ENCODE assay signal across 11 mouse cellular contexts in genomic region chr1:125430737-125431136, GRCm38 (mm10). TPM values are rescaled to one million over a fixed set of nuclear protein-coding genes. Genes with fewer than 3 reads are reported as not detected.
A peak's percentile ranks its signal among the peaks of the same experiment; 100 is the strongest.
DNase-seq lines count a peak whose midpoint lies in the region; ATAC-seq and TF ChIP-seq lines count a peak whose summit lies in the region.
"Had no signal": no experiment of that assay in that cellular context is flagged by ENCODE, and none has a peak within 500 bp of the region (broad histone marks: within the 10 kb centered on the region; RNA-seq: fewer than 3 reads in every experiment).

No protein-coding gene starts in this region.

- ATAC-seq in liver, embryonic 14.5 days (ENCODE audit: insufficient read depth), result no peak

- no peak for TF ChIP-seq CTCF in bone marrow macrophage, adult 2 months (IDR thresholded peaks at IDR 0.05; ENCODE audit: low read depth, low read length)
- no peak for TF ChIP-seq CTCF in liver, embryonic 14.5 days (IDR thresholded peaks at IDR 0.05; ENCODE audit: low read depth)

- H3K4me3 ChIP-seq in bone marrow macrophage, adult 2 months (ENCODE audit: insufficient read depth, low read length), result 0 out of 2 replicates have a peak overlapping the region, but pooled peaks have one; percentile 5
- H3K4me3 ChIP-seq in liver, embryonic 14.5 days (ENCODE audit: insufficient read depth in 1 of 2, low read depth in 2 of 2, low read length in 2 of 2), result no peak overlapping the region
- H3K4me3 ChIP-seq: neural tube, embryonic 13.5 days had no signal

- H3K27me3 ChIP-seq in liver, embryonic 14.5 days (ENCODE audit: control insufficient read depth, insufficient read depth, low read length), result no peaks in the 10 kb centered on the region
- H3K27me3 ChIP-seq: neural tube, embryonic 13.5 days had no signal

- peak; percentile 9; the same call in 1 of the 2 replicates for TF ChIP-seq EP300 in liver, embryonic 14.5 days (IDR thresholded peaks at IDR 0.05; ENCODE audit: low read depth)

- peak overlapping the region; percentile 40 for H3K4me2 ChIP-seq in liver, embryonic 14.5 days (ENCODE audit: low read depth)
- H3K4me2 ChIP-seq: neural tube, embryonic 13.5 days had no signal

- no peak overlapping the region for H3K27ac ChIP-seq in bone marrow macrophage, adult 2 months (ENCODE audit: insufficient read depth, low read depth, low read length)
- H3K27ac ChIP-seq in liver, embryonic 14.5 days, result no peak overlapping the region
- H3K27ac ChIP-seq: neural tube, embryonic 13.5 days had no signal

- H3K9ac ChIP-seq in liver, embryonic 14.5 days (replicated peaks), result no peak overlapping the region
- H3K9ac ChIP-seq: neural tube, embryonic 13.5 days had no signal

- no peak for TF ChIP-seq POLR2A in bone marrow macrophage, adult 2 months (IDR thresholded peaks at IDR 0.05; ENCODE audit: borderline replicate concordance, low read depth, low read length)

- intact Hi-C loops in heart, postnatal 10 days (cut with DNase I), result loop anchor here (2.0 kb wide), 1 partner anchor 32 kb away; no protein-coding TSS in a partner anchor
- intact Hi-C loops in left cerebral cortex, postnatal 10 days (cut with DNase I), result no loop called here

- peak; percentile 86 for DNase-seq in heart, adult 11 months
- no peak for DNase-seq in heart, postnatal 10 days
- peak; percentile 70 for DNase-seq in CD4-positive helper T cell, adult 2 months (ENCODE audit: low read depth, low spot score)
- no peak for DNase-seq in liver, embryonic 14.5 days (ENCODE audit: low read depth in 3 of 3, low spot score in 3 of 3)
- DNase-seq in left cerebral cortex, postnatal 10 days (ENCODE audit: extremely low spot score in 1 of 2, low spot score in 2 of 2), result no peak
- DNase-seq in adipocyte (ENCODE audit: low spot score), result no peak
- no peak for DNase-seq in thymus, adult 18-20 months
- DNase-seq: gastrocnemius, postnatal 36 days; kidney, postnatal 25 days had no signal

- H3K9me3 ChIP-seq in liver, embryonic 14.5 days (ENCODE audit: control insufficient read depth, low read length), result no peaks in the 10 kb centered on the region
- H3K9me3 ChIP-seq: neural tube, embryonic 13.5 days had no signal

- peaks cover 35% of the 10 kb centered on the region for H3K4me1 ChIP-seq in bone marrow macrophage, adult 2 months (ENCODE audit: control insufficient read depth, insufficient read depth, low read length)
- peaks cover 20 to 28% of the 10 kb centered on the region in 2 experiments for H3K4me1 ChIP-seq in liver, embryonic 14.5 days (replicated peaks; ENCODE audit: control insufficient read depth in 2 of 2, insufficient read depth in 2 of 2, low read length in 1 of 2)

- H3K36me3 ChIP-seq in liver, embryonic 14.5 days (replicated peaks; ENCODE audit: control insufficient read depth, insufficient read depth, low read depth), result no peaks in the 10 kb centered on the region
- H3K36me3 ChIP-seq: neural tube, embryonic 13.5 days had no signal

- WGBS in liver, embryonic 14.5 days (ENCODE audit: insufficient replicate concordance), result 22% methylated on average over 7 of the region's 7 CpGs

RNA-seq across cellular contexts. Expression of gene Actr3, which starts 4.8 kb away (rescaled TPM):
- 100 to 1,000 TPM; 270 to 287 TPM for total RNA-seq in heart, postnatal 10 days (2021)
- 624 and 643 TPM in 2 replicates for polyA plus RNA-seq in bone marrow macrophage, adult 2 months (2012; ENCODE audit: insufficient read depth, insufficient read length, missing spikeins)
- 28.9 and 41.4 TPM in 2 replicates for polyA plus RNA-seq in liver, embryonic 14.5 days (2012; rRNA removed)
- 109 TPM in 2 replicates for polyA plus RNA-seq in liver, embryonic 14.5 days (2014; fragmentation: Nextera tagmentation; extraction: Ambion mirVana)
- total RNA-seq in left cerebral cortex, postnatal 10 days (2021), result 100 to 1,000 TPM; 257 to 265 TPM

Comparison
In these comparisons a context has a peak if more than half of its experiments do, and no peak if none do; other contexts are left out.
1. DNase-seq: peak in heart, adult 11 months (single experiment) and CD4-positive helper T cell, adult 2 months (single experiment); none in heart, postnatal 10 days (0 of 2), liver, embryonic 14.5 days (0 of 3), left cerebral cortex, postnatal 10 days (0 of 2), adipocyte (single experiment) and thymus, adult 18-20 months (0 of 2).